Mouse (Mus musculus) G1E (cell line): ENCODE measurements at regions not wholly inside any gene's neighbourhood (a gene's known extent, or its start where the extent isn't known, plus 50 kb on each side); places are given as distances from the start of the nearest gene placed in this dataset.

Experiments
- CTCF ChIP-seq: IDR thresholded peaks from 2 replicates; pipeline ENCODE4 v1.5.1; 2012; ENCODE audit warnings: low read depth, low read length, inconsistent platforms, mixed read lengths
- GATA1 ChIP-seq: IDR thresholded peaks from 2 replicates; pipeline ENCODE4 v1.6.1; 2012; ENCODE audit warnings: borderline replicate concordance, low read length, inconsistent platforms, mixed read lengths

- TF ChIP-seq CTCF (no peak), GATA1 (no peak)
Observed at GRCm38 (mm10) chr1:190051903-190052302, 118.6 kb downstream of the Prox1 start.
